Mouse (Mus musculus) left cerebral cortex, postnatal 14 days (tissue): Measurements from ENCODE around the gene Mt4. TPM values are rescaled to one million over a fixed set of nuclear protein-coding genes. Genes with fewer than 3 reads are reported as not detected.
A peak's percentile ranks its signal among the peaks of the same experiment; 100 is the strongest.

Experiments
- DNase-seq, 2 experiments: peaks; one replicate each; pipeline ENCODE4 v3.0.0; 2021 to 2022; ENCODE audit warnings: low spot score in 2 of 2, mixed read lengths in 1 of 2
- intact Hi-C: fragments of 180-260 bp; cut with DNase I; formaldehyde crosslinking; loops from one replicate; pipeline ENCODE4 v1.15.1; 2025
- long read RNA-seq, 2 experiments: library from polyadenylated mRNA; stranded (forward); transcript quantifications; one replicate each; pipeline ENCODE4 v2.0.0; 2021
- total RNA-seq, 2 experiments: library from RNA; stranded (reverse); gene quantifications; 2 replicates each; pipeline ENCODE4 v1.2.3; 2021

Gene Mt4
- total RNA-seq: not detected
- long read RNA-seq, experiment 1: 0 reads
- long read RNA-seq, experiment 2: 0 reads

- intact Hi-C loops: no loop called here
- DNase-seq: no peak
Observed at GRCm38 (mm10) chr8:94136933-94137332, at the start of gene Mt4. TSS of gene Mt4 (plus strand) at chr8:94137197.

- intact Hi-C loops: no loop called here
- DNase-seq: no peak
Observed at GRCm38 (mm10) chr8:94087964-94088363, 49.0 kb upstream of the Mt4 start.

GRCm38 (mm10) chr8:94089715-94090114 lies 47.3 kb upstream of the Mt4 start:
- DNase-seq: no peak
- intact Hi-C loops: no loop called here

GRCm38 (mm10) chr8:94092848-94093247 lies 44.1 kb upstream of the Mt4 start:
- intact Hi-C loops: no loop called here

DNA sequence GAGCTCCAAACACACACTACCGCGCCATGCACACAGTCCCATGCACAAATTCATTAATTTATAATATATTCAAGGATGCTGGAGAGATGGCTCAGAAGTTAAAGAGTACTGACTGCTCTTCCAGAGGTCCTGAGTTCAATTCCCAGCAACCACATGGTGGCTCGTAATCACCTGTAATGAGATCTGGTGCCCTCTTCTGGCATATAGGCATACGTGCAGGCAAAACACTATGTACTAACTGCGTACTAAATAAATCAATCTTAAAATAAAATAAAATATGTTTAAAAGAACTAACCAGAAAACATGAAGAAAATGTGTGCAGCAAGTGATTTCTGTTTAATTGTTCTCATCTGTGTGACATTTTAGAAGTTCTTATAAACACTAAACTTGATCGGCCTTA lies 42.7 kb upstream of the Mt4 start:
- DNase-seq: no peak

More at GRCm38 (mm10) chr8:94092848-94093247, 44.1 kb upstream of the Mt4 start:
- DNase-seq: no peak

GRCm38 (mm10) chr8:94098081-94098974 lies 38.7 kb upstream of the Mt4 start, which contains the start of gene Bbs2:
TSS of gene Bbs2 (minus strand) at chr8:94098928.
- peak; percentile 100 for DNase-seq
- intact Hi-C loops: loop anchor here (2.0 kb wide), 1 partner anchor 54 kb away; the partner anchor contains the start of gene Mt3

More for the DNA sequence above, 42.7 kb upstream of the Mt4 start:
- intact Hi-C loops: no loop called here

- DNase-seq: no peak
- intact Hi-C loops: loop anchor here (2.0 kb wide), 1 partner anchor 54 kb away; the partner anchor contains the start of gene Mt3
Observed at GRCm38 (mm10) chr8:94098996-94099395, 38.0 kb upstream of the Mt4 start.

DNA sequence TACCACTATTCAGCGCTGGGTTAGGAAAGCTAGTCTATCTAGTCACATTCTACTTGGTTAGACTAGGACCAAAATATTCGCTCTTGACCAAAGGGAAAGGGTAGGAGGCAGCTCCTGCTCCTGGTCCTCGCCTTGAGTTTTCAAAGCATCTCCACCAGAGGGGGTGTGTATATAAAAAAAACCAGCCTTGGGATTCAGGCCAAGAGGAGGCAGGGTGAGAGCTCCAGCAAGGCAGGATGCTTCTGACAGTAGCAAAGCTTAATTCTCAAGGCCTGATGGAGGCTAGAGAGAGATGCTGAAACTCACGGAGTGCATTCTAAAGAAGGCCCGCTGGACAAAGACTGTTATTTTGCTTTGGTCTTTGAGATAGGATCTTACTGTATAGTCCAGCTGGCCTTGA lies 32.9 kb upstream of the Mt4 start:
- peak; percentile 72 to 74 for DNase-seq
- intact Hi-C loops: no loop called here

DNA sequence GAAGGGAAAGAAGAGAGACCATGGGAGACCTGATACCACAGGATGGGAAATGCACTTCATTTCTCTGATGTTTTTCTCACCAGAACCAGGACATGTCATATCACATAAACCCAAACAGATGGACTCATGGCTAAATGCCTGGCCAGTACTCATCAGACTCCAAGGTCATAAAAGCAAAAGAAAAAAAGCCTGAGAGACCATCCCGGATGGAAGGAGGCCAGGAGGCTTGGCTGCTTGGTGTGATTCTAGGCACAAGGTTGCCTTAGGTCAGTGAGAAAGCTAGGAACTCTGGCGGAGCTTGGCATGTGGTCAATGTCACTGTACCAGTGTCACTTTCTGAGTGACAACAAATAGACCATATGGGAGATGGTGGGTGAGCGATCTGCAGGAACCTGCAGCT lies 29.1 kb upstream of the Mt4 start:
- intact Hi-C loops: no loop called here
- DNase-seq: no peak

GRCm38 (mm10) chr8:94109396-94109795 lies 27.6 kb upstream of the Mt4 start:
- no peak for DNase-seq
- intact Hi-C loops: no loop called here

GRCm38 (mm10) chr8:94109835-94110234 lies 27.2 kb upstream of the Mt4 start:
- DNase-seq: no peak
- intact Hi-C loops: no loop called here

DNA sequence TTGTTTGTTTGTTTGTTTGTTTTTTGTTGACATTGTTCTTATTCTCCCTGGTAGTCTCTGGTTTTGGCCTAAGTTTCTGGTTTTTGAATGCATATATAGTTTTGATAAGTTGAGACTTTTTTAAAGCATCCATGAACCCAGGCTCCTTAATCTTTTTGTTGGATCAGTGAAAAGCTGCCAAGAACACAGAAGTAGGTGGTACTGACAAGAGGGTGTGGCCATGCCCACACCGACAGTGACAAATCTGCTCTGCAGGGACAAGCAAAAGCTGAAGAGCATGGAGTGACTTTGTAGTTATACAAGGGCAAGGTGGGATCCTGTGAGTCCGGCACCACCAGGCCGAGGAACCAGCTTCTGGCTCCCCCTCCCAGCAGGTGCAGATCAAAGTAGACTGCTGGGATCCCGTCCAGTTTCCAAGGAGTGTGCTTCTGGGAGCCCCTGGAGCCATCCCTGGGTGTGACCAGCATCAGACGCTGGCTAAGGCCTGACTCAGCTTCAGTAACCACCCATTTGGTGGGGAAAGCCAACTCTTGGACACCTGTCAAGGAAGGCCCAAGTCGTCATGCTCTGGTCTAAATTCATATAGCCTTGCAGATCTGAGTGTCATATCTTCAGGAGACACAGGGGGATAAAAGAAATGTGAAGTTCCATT lies 26.3 kb upstream of the Mt4 start:
- intact Hi-C loops: no loop called here
- no peak for DNase-seq

GRCm38 (mm10) chr8:94113435-94113834 lies 23.6 kb upstream of the Mt4 start:
- no peak for DNase-seq
- intact Hi-C loops: no loop called here

GRCm38 (mm10) chr8:94113972-94114371 lies 23.0 kb upstream of the Mt4 start:
- intact Hi-C loops: no loop called here

GRCm38 (mm10) chr8:94118776-94119430 lies 18.1 kb upstream of the Mt4 start:
- peak; percentile 68 to 81 for DNase-seq
- intact Hi-C loops: no loop called here

More at GRCm38 (mm10) chr8:94113972-94114371, 23.0 kb upstream of the Mt4 start:
- DNase-seq: no peak

- intact Hi-C loops: no loop called here
- DNase-seq: no peak
Observed at GRCm38 (mm10) chr8:94121625-94122024, 15.4 kb upstream of the Mt4 start.

- no peak for DNase-seq
Observed at GRCm38 (mm10) chr8:94122711-94123468, 14.1 kb upstream of the Mt4 start.

DNA sequence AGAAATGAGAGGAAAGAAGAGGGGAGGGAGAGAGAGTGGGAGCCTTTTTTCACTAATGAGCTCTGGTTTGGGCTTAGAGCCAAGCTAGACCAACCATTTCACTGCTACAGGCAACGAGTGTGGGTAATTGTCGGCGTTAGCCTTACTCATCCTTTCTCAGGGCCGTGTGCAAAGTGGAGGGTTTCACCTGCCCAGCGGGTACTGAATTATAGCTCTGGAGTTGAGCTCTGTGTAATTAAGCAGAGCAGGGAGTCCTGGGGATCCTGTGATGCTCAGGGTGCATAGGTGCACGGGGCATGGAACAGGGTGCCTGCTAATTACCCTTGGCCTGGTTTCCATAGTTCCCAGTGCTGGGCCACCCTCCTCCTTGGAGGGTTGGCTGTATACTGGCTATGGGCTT lies 9.3 kb upstream of the Mt4 start:
- intact Hi-C loops: no loop called here
- DNase-seq: peak in 1 of 2 experiments; percentile 43

More at GRCm38 (mm10) chr8:94122711-94123468, 14.1 kb upstream of the Mt4 start:
- intact Hi-C loops: no loop called here

DNA sequence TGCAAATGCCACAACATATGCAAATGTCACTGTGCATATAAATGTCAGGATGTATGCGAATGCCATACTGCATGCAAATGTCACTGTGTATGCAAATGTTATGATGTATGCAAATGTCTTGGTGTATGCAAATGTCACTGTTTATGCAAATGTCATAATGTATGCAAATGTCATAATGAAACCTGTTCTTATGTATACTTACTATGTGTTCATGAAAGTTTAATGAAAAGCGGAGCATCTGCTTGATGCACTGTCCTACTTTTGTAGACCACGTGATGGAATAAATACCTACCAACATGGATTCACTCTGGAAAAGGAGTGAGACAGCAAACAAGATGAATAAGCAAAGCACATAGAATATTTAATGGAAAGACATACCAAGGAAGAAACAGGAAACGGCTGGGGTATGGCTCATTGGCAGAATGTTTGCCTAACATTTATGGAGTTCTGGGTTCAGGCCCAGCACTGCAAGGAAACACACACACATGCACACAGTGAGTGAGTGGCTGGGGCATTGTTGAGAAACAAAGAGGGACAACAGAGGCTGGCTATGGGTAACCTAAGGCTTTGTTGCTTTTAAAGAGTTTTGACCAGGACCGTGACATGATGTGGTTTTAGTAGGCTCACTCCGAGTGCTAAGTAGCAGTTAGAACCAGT lies 7.7 kb upstream of the Mt4 start:
- intact Hi-C loops: no loop called here
- DNase-seq: peak in 1 of 2 experiments; percentile 50
